18 mouse cellular contexts compared by ENCODE assay signal in the genomic region with DNA sequence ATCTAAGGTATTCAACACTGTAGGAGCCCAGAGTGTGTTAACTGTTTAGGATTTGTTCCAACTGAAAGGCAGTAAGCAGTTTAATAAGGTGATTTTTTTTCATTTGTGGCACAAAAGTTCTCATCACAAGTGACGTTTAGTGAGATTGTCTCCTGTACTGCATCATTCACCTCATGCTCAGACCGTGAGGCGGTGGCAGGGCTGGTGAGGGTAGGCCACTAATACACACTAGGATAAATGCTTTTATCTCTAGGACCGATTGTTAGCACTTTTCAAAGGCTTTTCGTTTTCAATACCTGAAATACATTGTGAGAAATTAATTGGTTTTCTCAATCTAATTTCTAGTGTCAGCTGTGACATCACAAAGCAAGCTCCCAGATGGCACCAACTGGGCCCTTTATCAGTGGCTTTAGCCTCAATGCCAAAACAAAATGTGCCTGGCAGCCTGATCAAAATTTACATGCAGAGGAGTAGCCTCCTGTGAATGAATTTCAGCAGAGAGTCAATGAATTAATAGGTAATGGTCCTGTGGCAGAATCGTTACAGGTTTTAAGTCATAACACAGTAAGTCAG.
A peak's percentile ranks its signal among the peaks of the same experiment; 100 is the strongest.
DNase-seq lines count a peak whose midpoint lies in the region; ATAC-seq and TF ChIP-seq lines count a peak whose summit lies in the region.
"Had no signal": no experiment of that assay in that cellular context is flagged by ENCODE, and none has a peak within 500 bp of the region (broad histone marks: within the 10 kb centered on the region; RNA-seq: fewer than 3 reads in every experiment).

No protein-coding gene starts in this region.

- no peak overlapping the region for H3K4me2 ChIP-seq in forebrain, postnatal 0 days (ENCODE audit: low read depth)
- no peak overlapping the region for H3K4me2 ChIP-seq in midbrain, embryonic 13.5 days (replicated peaks)
- H3K4me2 ChIP-seq: limb, embryonic 13.5 days had no signal

- H3K9me3 ChIP-seq in forebrain, postnatal 0 days (ENCODE audit: low read length) = no peaks in the 10 kb centered on the region
- H3K9me3 ChIP-seq in midbrain, embryonic 13.5 days = no peaks in the 10 kb centered on the region
- H3K9me3 ChIP-seq: limb, embryonic 13.5 days; megakaryocyte, embryonic 14.5 days had no signal

- TF ChIP-seq CTCF in forebrain, postnatal 0 days (IDR thresholded peaks at IDR 0.05; ENCODE audit: low read depth) = no peak

- H3K4me1 ChIP-seq in forebrain, postnatal 0 days (ENCODE audit: insufficient read depth) = 0 out of 2 replicates have a peak, but pooled peaks cover 4% of the 10 kb centered on the region
- peaks cover 12% of the 10 kb centered on the region for H3K4me1 ChIP-seq in midbrain, embryonic 13.5 days (replicated peaks)
- H3K4me1 ChIP-seq: limb, embryonic 13.5 days had no signal

- peak; percentile 62; the same call in 1 of the 2 replicates for ATAC-seq in forebrain, postnatal 0 days
- ATAC-seq in midbrain, embryonic 13.5 days = peak; percentile 83
- ATAC-seq in megakaryocyte-erythroid progenitor cell, adult 5-6 weeks (replicated peaks; ENCODE audit: low FRiP score, low TSS enrichment, poor library complexity, severe bottlenecking) = no peak
- ATAC-seq: Patski had no signal

- no peaks in the 10 kb centered on the region for H3K36me3 ChIP-seq in forebrain, postnatal 0 days (ENCODE audit: insufficient read depth)
- H3K36me3 ChIP-seq in midbrain, embryonic 13.5 days = no peaks in the 10 kb centered on the region
- H3K36me3 ChIP-seq: limb, embryonic 13.5 days had no signal

- peak; percentile 30 for DNase-seq in brain, adult 2 months (ENCODE audit: low read depth, low spot score)
- peak; percentile 17 for DNase-seq in cerebellum, adult 9-11 months
- peak; percentile 57 for DNase-seq in forebrain, postnatal 0 days
- no peak for DNase-seq in kidney, postnatal 25 days
- DNase-seq in right cerebral cortex, postnatal 36 days (ENCODE audit: low spot score in 2 of 2) = no peak
- DNase-seq in left cerebral cortex, adult 8-10 months (ENCODE audit: low spot score in 2 of 2) = no peak
- DNase-seq: adrenal gland, adult 8-10 months; heart, postnatal 14 days; kidney, adult 2 months; lung, adult 18-20 months; spleen, adult 18-20 months had no signal

- WGBS in forebrain, postnatal 0 days = 18% methylated on average over 6 of the region's 6 CpGs
- 12% methylated on average over 6 of the region's 6 CpGs for WGBS in midbrain, embryonic 13.5 days

- H3K27ac ChIP-seq in forebrain, postnatal 0 days (ENCODE audit: low read depth, low read length) = peak overlapping the region; percentile 9
- H3K27ac ChIP-seq in midbrain, embryonic 13.5 days = peak overlapping the region; percentile 78
- H3K27ac ChIP-seq: layer of hippocampus, adult 2 months; limb, embryonic 13.5 days had no signal

- no peaks in the 10 kb centered on the region for H3K27me3 ChIP-seq in forebrain, postnatal 0 days (ENCODE audit: insufficient read depth, low read length)
- H3K27me3 ChIP-seq in midbrain, embryonic 13.5 days = no peaks in the 10 kb centered on the region
- H3K27me3 ChIP-seq: limb, embryonic 13.5 days; megakaryocyte, embryonic 14.5 days; Patski had no signal

- no peak overlapping the region for H3K4me3 ChIP-seq in forebrain, postnatal 0 days (ENCODE audit: low read depth, low read length)
- H3K4me3 ChIP-seq in midbrain, embryonic 13.5 days (replicated peaks) = no peak overlapping the region
- H3K4me3 ChIP-seq: erythroblast, embryonic 14.5 days; limb, embryonic 13.5 days; megakaryocyte, embryonic 14.5 days had no signal

- H3K9ac ChIP-seq in forebrain, postnatal 0 days = no peak overlapping the region
- no peak overlapping the region for H3K9ac ChIP-seq in midbrain, embryonic 13.5 days (replicated peaks)
- H3K9ac ChIP-seq: limb, embryonic 13.5 days had no signal

Comparison
In these comparisons a context has a peak if more than half of its experiments do, and no peak if none do; other contexts are left out.
1. DNase-seq: peak in brain, adult 2 months (single experiment), cerebellum, adult 9-11 months (single experiment) and forebrain, postnatal 0 days (single experiment); none in kidney, postnatal 25 days (0 of 2), right cerebral cortex, postnatal 36 days (0 of 2) and left cerebral cortex, adult 8-10 months (0 of 2).